In the genomic region with DNA sequence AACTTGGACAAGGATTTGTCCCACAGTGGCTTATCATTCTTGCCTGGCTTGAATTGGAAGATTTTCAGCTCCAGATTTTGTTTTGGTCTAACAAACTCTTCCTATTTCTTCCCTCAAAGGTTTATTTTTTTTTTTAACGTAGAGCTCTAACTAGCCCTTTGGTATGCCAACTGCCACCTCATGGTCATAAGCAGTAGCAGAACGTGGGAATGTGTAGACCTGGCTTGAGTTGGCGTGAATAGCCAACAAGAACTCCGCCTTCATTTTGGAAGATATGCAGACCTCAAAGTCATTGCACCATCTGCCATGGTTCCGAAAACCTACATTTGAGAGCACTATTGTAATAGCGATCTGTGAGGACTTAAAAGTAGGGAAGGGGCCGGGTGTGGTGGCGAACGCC, we compare ENCODE assay signal across 9 mouse cellular contexts. TPM values are rescaled to one million over a fixed set of nuclear protein-coding genes. Genes with fewer than 3 reads are reported as not detected.
DNase-seq lines count a peak whose midpoint lies in the region; ATAC-seq and TF ChIP-seq lines count a peak whose summit lies in the region.
"Had no signal": no experiment of that assay in that cellular context is flagged by ENCODE, and none has a peak within 500 bp of the region (broad histone marks: within the 10 kb centered on the region; RNA-seq: fewer than 3 reads in every experiment).

No protein-coding gene starts in this region.

- ATAC-seq in heart, embryonic 15.5 days (replicated peaks; ENCODE audit: insufficient number of reproducible peaks, insufficient read depth, low FRiP score, low read depth): no peak
- ATAC-seq in hindbrain, embryonic 13.5 days (ENCODE audit: low FRiP score): no peak
- ATAC-seq in midbrain, embryonic 14.5 days (ENCODE audit: low FRiP score, low TSS enrichment): no peak
- ATAC-seq in inflammation-experienced regulatory T-cells, adult 6 months: no peak

- TF ChIP-seq POLR2A in heart, adult 2 months (IDR thresholded peaks at IDR 0.05; ENCODE audit: insufficient read depth, low read depth, low read length): no peak

- H3K4me1 ChIP-seq in heart, embryonic 15.5 days (replicated peaks): peaks cover 23% of the 10 kb centered on the region
- peaks cover 5% of the 10 kb centered on the region for H3K4me1 ChIP-seq in heart, adult 2 months (ENCODE audit: control insufficient read depth, insufficient read depth, low read length)
- peaks cover 33% of the 10 kb centered on the region for H3K4me1 ChIP-seq in hindbrain, embryonic 13.5 days (replicated peaks)
- H3K4me1 ChIP-seq in midbrain, embryonic 14.5 days (ENCODE audit: control insufficient read depth, insufficient read depth, low read length): peaks cover 11% of the 10 kb centered on the region

- WGBS in heart, embryonic 15.5 days: 50% methylated on average over 9 of the region's 9 CpGs
- 46% methylated on average over 9 of the region's 9 CpGs for WGBS in heart, adult 2 months
- WGBS in hindbrain, embryonic 13.5 days: 69% methylated on average over 9 of the region's 9 CpGs
- 63% methylated on average over 9 of the region's 9 CpGs for WGBS in midbrain, embryonic 14.5 days

- peak overlapping the region; percentile 75 for H3K9ac ChIP-seq in heart, embryonic 15.5 days
- H3K9ac ChIP-seq in heart, adult 2 months (ENCODE audit: low read depth, low read length): no peak overlapping the region
- peak overlapping the region; percentile 93 for H3K9ac ChIP-seq in hindbrain, embryonic 13.5 days
- H3K9ac ChIP-seq in midbrain, embryonic 14.5 days (replicated peaks; ENCODE audit: low read length): peak overlapping the region; percentile 80

- intact Hi-C loops in heart, adult 2 months (cut with DNase I): loop anchor here (5.0 kb wide), 1 partner anchor 59 kb away; the partner anchor contains the start of genes Anapc2 and Ssna1

- no peaks in the 10 kb centered on the region for H3K79me2 ChIP-seq in heart, adult 2 months (replicated peaks; ENCODE audit: control insufficient read depth, insufficient read depth, low read length)

- H3K4me3 ChIP-seq in heart, embryonic 15.5 days: peak overlapping the region; percentile 69
- no peak overlapping the region; the same call in 1 of the 2 replicates for H3K4me3 ChIP-seq in heart, adult 2 months
- H3K4me3 ChIP-seq in hindbrain, embryonic 13.5 days: peak overlapping the region; percentile 91
- peak overlapping the region; percentile 92 for H3K4me3 ChIP-seq in midbrain, embryonic 14.5 days (replicated peaks; ENCODE audit: low read depth, low read length)

- H3K36me3 ChIP-seq in heart, embryonic 15.5 days: peaks cover 23% of the 10 kb centered on the region
- no peaks in the 10 kb centered on the region; the same call in 1 of the 2 replicates for H3K36me3 ChIP-seq in heart, adult 2 months (ENCODE audit: control insufficient read depth, insufficient read depth, low read length)
- peaks cover 27% of the 10 kb centered on the region for H3K36me3 ChIP-seq in hindbrain, embryonic 13.5 days
- peaks cover 29% of the 10 kb centered on the region for H3K36me3 ChIP-seq in midbrain, embryonic 14.5 days (ENCODE audit: control insufficient read depth, insufficient read depth, low read length)

- no peaks in the 10 kb centered on the region for H3K27me3 ChIP-seq in heart, embryonic 15.5 days
- H3K27me3 ChIP-seq in heart, adult 2 months (ENCODE audit: control insufficient read depth, insufficient read depth, low read length): no peaks in the 10 kb centered on the region
- H3K27me3 ChIP-seq in hindbrain, embryonic 13.5 days: no peaks in the 10 kb centered on the region
- no peaks in the 10 kb centered on the region for H3K27me3 ChIP-seq in midbrain, embryonic 14.5 days (ENCODE audit: control insufficient read depth, insufficient read depth, low read length)

- no peak for TF ChIP-seq CTCF in heart, adult 2 months (IDR thresholded peaks at IDR 0.05)

- H3K9me3 ChIP-seq in heart, embryonic 15.5 days (replicated peaks): no peaks in the 10 kb centered on the region
- H3K9me3 ChIP-seq in hindbrain, embryonic 13.5 days: no peaks in the 10 kb centered on the region
- no peaks in the 10 kb centered on the region for H3K9me3 ChIP-seq in midbrain, embryonic 14.5 days (ENCODE audit: control insufficient read depth, low read length)

- no peak overlapping the region for H3K27ac ChIP-seq in heart, embryonic 15.5 days
- no peak overlapping the region for H3K27ac ChIP-seq in heart, adult 2 months
- no peak overlapping the region for H3K27ac ChIP-seq in hindbrain, embryonic 13.5 days
- no peak overlapping the region for H3K27ac ChIP-seq in midbrain, embryonic 14.5 days (replicated peaks; ENCODE audit: low read depth, low read length)

- no peak for TF ChIP-seq EP300 in heart, adult 2 months (IDR thresholded peaks at IDR 0.05; ENCODE audit: insufficient read depth, low read depth, low read length)

- H3K4me2 ChIP-seq in heart, embryonic 15.5 days: peak overlapping the region; percentile 72
- peak overlapping the region; percentile 73 for H3K4me2 ChIP-seq in hindbrain, embryonic 13.5 days
- peak overlapping the region; percentile 93 for H3K4me2 ChIP-seq in midbrain, embryonic 14.5 days (ENCODE audit: low read length)

- no peak for DNase-seq in heart, adult 2 months
- DNase-seq in MN1 (ENCODE audit: low spot score): peak; percentile 51
- no peak for DNase-seq in midbrain, embryonic 14.5 days
- no peak for DNase-seq in layer of hippocampus, adult 11-12 months (ENCODE audit: low spot score)
- no peak for DNase-seq in spleen, postnatal 14 days (ENCODE audit: low spot score in 2 of 2)
- DNase-seq: layer of hippocampus, postnatal 36 days had no signal

RNA-seq across cellular contexts. Expression of gene Man1b1, which starts 0.7 kb away (rescaled TPM):
- polyA plus RNA-seq in heart, embryonic 15.5 days (2015; fragmentation: Nextera tagmentation; extraction: Ambion mirVana): 30.2 and 31.1 TPM in 2 replicates
- 10 to 100 TPM; 21.6 to 22.5 TPM for total RNA-seq in heart, adult 2 months (2021)
- polyA plus RNA-seq in heart, adult 2 months (2012; rRNA removed): 8.2 and 9.9 TPM in 2 replicates
- 50.0 and 59.8 TPM in 2 replicates for polyA plus RNA-seq in hindbrain, embryonic 13.5 days (2015; fragmentation: Nextera tagmentation; extraction: Ambion mirVana)
- polyA plus RNA-seq in midbrain, embryonic 14.5 days (2014; fragmentation: Nextera tagmentation; extraction: Ambion mirVana): 71.2 and 78.7 TPM in 2 replicates
- polyA plus RNA-seq in inflammation-experienced regulatory T-cells, adult 6 months (2017; shearing (Covaris generic)): 10 to 100 TPM; 21.2 to 24.3 (median 23.1) TPM

RNA-seq across cellular contexts. Expression of gene Grin1, which starts 12.5 kb away (rescaled TPM):
- 0.25 and 0.28 TPM in 2 replicates for polyA plus RNA-seq in heart, embryonic 15.5 days (2015; fragmentation: Nextera tagmentation; extraction: Ambion mirVana)
- not detected for total RNA-seq in heart, adult 2 months (2021)
- 0.18 and 0.41 TPM in 2 replicates for polyA plus RNA-seq in heart, adult 2 months (2012; rRNA removed)
- 22.5 and 24.5 TPM in 2 replicates for polyA plus RNA-seq in hindbrain, embryonic 13.5 days (2015; fragmentation: Nextera tagmentation; extraction: Ambion mirVana)
- polyA plus RNA-seq in midbrain, embryonic 14.5 days (2014; fragmentation: Nextera tagmentation; extraction: Ambion mirVana): 40.5 and 41.3 TPM in 2 replicates
- not detected for polyA plus RNA-seq in inflammation-experienced regulatory T-cells, adult 6 months (2017; shearing (Covaris generic))

RNA-seq across cellular contexts. Expression of gene Dpp7, which starts 24.7 kb away (rescaled TPM):
- polyA plus RNA-seq in heart, embryonic 15.5 days (2015; fragmentation: Nextera tagmentation; extraction: Ambion mirVana): 9.5 and 12.5 TPM in 2 replicates
- total RNA-seq in heart, adult 2 months (2021): 1 to 10 TPM; 4.8 to 5.4 TPM
- polyA plus RNA-seq in heart, adult 2 months (2012; rRNA removed): 11.4 and 11.8 TPM in 2 replicates
- 22.8 and 23.0 TPM in 2 replicates for polyA plus RNA-seq in hindbrain, embryonic 13.5 days (2015; fragmentation: Nextera tagmentation; extraction: Ambion mirVana)
- polyA plus RNA-seq in midbrain, embryonic 14.5 days (2014; fragmentation: Nextera tagmentation; extraction: Ambion mirVana): 19.2 and 19.8 TPM in 2 replicates
- 10 to 100 TPM; 10.2 to 24.6 (median 21.1) TPM for polyA plus RNA-seq in inflammation-experienced regulatory T-cells, adult 6 months (2017; shearing (Covaris generic))

RNA-seq across cellular contexts. Expression of gene Uap1l1, which starts 34.0 kb away (rescaled TPM):
- 13.9 and 16.0 TPM in 2 replicates for polyA plus RNA-seq in heart, embryonic 15.5 days (2015; fragmentation: Nextera tagmentation; extraction: Ambion mirVana)
- 1 to 10 TPM; 7.2 to 7.9 TPM for total RNA-seq in heart, adult 2 months (2021)
- 7.6 and 8.3 TPM in 2 replicates for polyA plus RNA-seq in heart, adult 2 months (2012; rRNA removed)
- 5.2 and 6.2 TPM in 2 replicates for polyA plus RNA-seq in hindbrain, embryonic 13.5 days (2015; fragmentation: Nextera tagmentation; extraction: Ambion mirVana)
- polyA plus RNA-seq in midbrain, embryonic 14.5 days (2014; fragmentation: Nextera tagmentation; extraction: Ambion mirVana): 2.6 and 5.3 TPM in 2 replicates
- polyA plus RNA-seq in inflammation-experienced regulatory T-cells, adult 6 months (2017; shearing (Covaris generic)): 10 to 100 TPM; 12.2 to 20.6 (median 18.3) TPM

RNA-seq across cellular contexts. Expression of gene Sapcd2, which starts 40.7 kb away (rescaled TPM):
- 15.4 and 25.5 TPM in 2 replicates for polyA plus RNA-seq in heart, embryonic 15.5 days (2015; fragmentation: Nextera tagmentation; extraction: Ambion mirVana)
- not detected for total RNA-seq in heart, adult 2 months (2021)
- polyA plus RNA-seq in heart, adult 2 months (2012; rRNA removed): 0.20 and 0.26 TPM in 2 replicates
- polyA plus RNA-seq in hindbrain, embryonic 13.5 days (2015; fragmentation: Nextera tagmentation; extraction: Ambion mirVana): 9.6 and 16.5 TPM in 2 replicates
- 13.0 and 15.4 TPM in 2 replicates for polyA plus RNA-seq in midbrain, embryonic 14.5 days (2014; fragmentation: Nextera tagmentation; extraction: Ambion mirVana)
- polyA plus RNA-seq in inflammation-experienced regulatory T-cells, adult 6 months (2017; shearing (Covaris generic)): 10 to 100 TPM in 1 of 3 experiments, under 1 TPM in 2; 0.44 to 10.5 (median 0.80) TPM

Comparison
In these comparisons a context has a peak if more than half of its experiments do, and no peak if none do; other contexts are left out.
1. RNA of gene Grin1, which starts 12.5 kb away (polyA plus RNA-seq): 40.5 to 41.3 TPM in midbrain, embryonic 14.5 days and 22.5 to 24.5 TPM in hindbrain, embryonic 13.5 days; 0.18 to 0.41 TPM in heart, adult 2 months, 0.25 to 0.28 TPM in heart, embryonic 15.5 days and not detected in inflammation-experienced regulatory T-cells, adult 6 months; every median in the first group is over 10 times any median in the second.
2. Peak in every context shown above with its lines, with median percentiles within 50 percentile points of each other: H3K4me2 ChIP-seq.